Mouse (Mus musculus) limb, embryonic 10.5 days (tissue): ENCODE measurements around the gene Hdhd3. TPM values are rescaled to one million over a fixed set of nuclear protein-coding genes. Genes with fewer than 3 reads are reported as not detected.

ENCODE experiments used
- DNase-seq: peaks from one replicate; pipeline ENCODE4 v3.0.0-alpha.2; 2017; ENCODE audit warnings: low spot score
- H3K27ac ChIP-seq: fragments of 300-500 bp; sonication (generic); 2 replicates; pipeline ENCODE4 v1.5.1; 2016; ENCODE audit warnings: mild to moderate bottlenecking
- H3K27me3 ChIP-seq: fragments of 300-500 bp; sonication (generic); 2 replicates; pipeline ENCODE4 v1.6.1; 2016; ENCODE audit warnings: low read depth, mild to moderate bottlenecking; ENCODE audit not compliant: poor library complexity, severe bottlenecking
- H3K36me3 ChIP-seq: fragments of 300-500 bp; sonication (generic); 2 replicates; pipeline ENCODE4 v1.6.1; 2016; ENCODE audit warnings: mild to moderate bottlenecking, moderate library complexity
- H3K4me1 ChIP-seq: fragments of 300-500 bp; sonication (generic); 2 replicates; pipeline ENCODE4 v1.6.1; 2016
- H3K4me3 ChIP-seq: fragments of 300-500 bp; sonication (generic); 2 replicates; pipeline ENCODE4 v1.5.1; 2016; ENCODE audit warnings: mild to moderate bottlenecking, moderate library complexity
- H3K9me3 ChIP-seq: fragments of 300-500 bp; sonication (generic); replicated peaks from 2 replicates; pipeline ENCODE4 v1.6.1; 2016; ENCODE audit warnings: mild to moderate bottlenecking
- WGBS: fragments of 180-500 bp; shearing (Covaris S2); methylation state at CpG from one replicate; pipeline ENCODE4 v1.1.7; 2016; 5-methylcytosine and 5-hydroxymethylcytosine counted together
- polyA plus RNA-seq: library from polyadenylated mRNA; unstranded; fragments of >200 nt; fragmentation: Nextera tagmentation; extraction: Ambion mirVana; gene quantifications from 2 replicates; pipeline ENCODE4 v1.2.1, GENCODE M21; 2016

The Hdhd3 gene
- polyA plus RNA-seq, 1 experiment from 2014 or later, result 13.5 TPM

DNA sequence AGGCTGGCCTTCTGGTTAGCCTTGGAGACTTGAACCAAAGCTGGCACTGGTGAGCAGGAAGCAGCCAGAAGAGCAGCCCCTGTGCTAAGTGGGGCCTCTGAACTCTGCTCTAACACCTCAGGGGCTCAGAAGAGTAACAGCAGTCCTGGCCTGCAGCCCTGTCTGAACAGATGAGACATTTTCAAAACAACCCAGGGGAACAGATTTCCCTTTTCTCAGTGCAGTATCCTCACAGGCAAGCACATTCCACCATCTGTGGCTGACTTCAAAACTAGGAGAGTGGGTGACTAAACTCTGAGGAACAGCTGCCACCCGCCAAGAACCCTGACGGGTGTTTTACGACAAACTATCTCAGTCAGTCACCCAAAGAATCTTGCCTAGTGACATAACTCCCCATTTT is 44.2 kb downstream of the Hdhd3 start:
- no peak for DNase-seq
- H3K4me3 ChIP-seq, result no peak overlapping the region
- H3K27me3 ChIP-seq, result no peaks in the 10 kb centered on the region
- peaks cover 22% of the 10 kb centered on the region; the same call in 1 of the 2 replicates for H3K36me3 ChIP-seq
- H3K27ac ChIP-seq, result no peak overlapping the region
- H3K9me3 ChIP-seq, result no peaks in the 10 kb centered on the region
- no peaks in the 10 kb centered on the region for H3K4me1 ChIP-seq
- 88% methylated on average over 3 of the region's 3 CpGs for WGBS

DNA sequence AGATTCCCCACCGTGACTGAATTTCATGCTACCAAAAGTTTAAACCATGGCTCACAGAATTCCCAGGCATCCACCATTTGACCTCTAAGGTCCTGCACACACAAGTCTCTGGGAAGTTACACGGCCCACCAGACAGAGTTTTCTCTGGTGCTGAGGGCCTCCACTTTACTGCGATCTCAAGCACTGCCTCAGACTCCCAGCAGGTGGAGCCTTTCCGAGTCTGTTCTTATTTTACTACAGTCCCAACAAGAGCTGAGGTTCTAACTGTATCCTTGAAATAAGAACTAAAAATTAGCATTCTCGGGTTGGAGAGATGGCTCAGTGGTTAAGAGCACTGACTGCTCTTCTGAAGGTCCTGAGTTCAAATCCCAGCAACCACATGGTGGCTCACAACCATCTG is 48.3 kb downstream of the Hdhd3 start:
- H3K27me3 ChIP-seq, result no peaks in the 10 kb centered on the region
- WGBS, result 68% methylated on average over 5 of the region's 5 CpGs
- H3K36me3 ChIP-seq, result 0 out of 2 replicates have a peak, but pooled peaks cover 7% of the 10 kb centered on the region
- no peak overlapping the region for H3K4me3 ChIP-seq
- peak; percentile 45 for DNase-seq
- H3K4me1 ChIP-seq, result no peaks in the 10 kb centered on the region
- H3K27ac ChIP-seq, result no peak overlapping the region
- H3K9me3 ChIP-seq, result no peaks in the 10 kb centered on the region

Other genes starting within 250 kb of the Hdhd3 start
- 10.8 and 11.0 TPM in 2 replicates for gene Slc31a2, start 240.9 kb downstream of the Hdhd3 start, polyA plus RNA-seq
- gene Fkbp15, start 142.9 kb downstream of the Hdhd3 start, polyA plus RNA-seq, result 16.4 and 19.6 TPM in 2 replicates
- 42.2 and 48.7 TPM in 2 replicates for gene Slc31a1, start 142.7 kb downstream of the Hdhd3 start, polyA plus RNA-seq
- 223 and 233 TPM in 2 replicates for gene Cdc26, start 94.8 kb downstream of the Hdhd3 start, polyA plus RNA-seq
- gene Prpf4, start 94.7 kb downstream of the Hdhd3 start, polyA plus RNA-seq, result 38.4 and 38.6 TPM in 2 replicates
- gene Rnf183, start 68.2 kb downstream of the Hdhd3 start, polyA plus RNA-seq, result not detected in 2 replicates
- gene Wdr31, start 32.6 kb downstream of the Hdhd3 start, polyA plus RNA-seq, result 10.5 and 13.4 TPM in 2 replicates
- 1.0 and 1.3 TPM in 2 replicates for gene Bspry, start 23.4 kb downstream of the Hdhd3 start, polyA plus RNA-seq
- 108 and 124 TPM in 2 replicates for gene Alad, start 16.5 kb upstream of the Hdhd3 start, polyA plus RNA-seq
- gene Pole3, start 21.6 kb upstream of the Hdhd3 start, polyA plus RNA-seq, result 113 and 116 TPM in 2 replicates
- 0.86 and 1.7 TPM in 2 replicates for gene 4933430I17Rik, start 21.9 kb upstream of the Hdhd3 start, polyA plus RNA-seq
- gene Rgs3, start 56.4 kb upstream of the Hdhd3 start, polyA plus RNA-seq, result 24.9 and 38.2 TPM in 2 replicates